Mouse (Mus musculus): Measurements from ENCODE around the gene Gucy2c. TPM values are rescaled to one million over a fixed set of nuclear protein-coding genes. Genes with fewer than 3 reads are reported as not detected.

Gene Gucy2c
- total RNA-seq, 1 experiment = 0.09 TPM

DNA sequence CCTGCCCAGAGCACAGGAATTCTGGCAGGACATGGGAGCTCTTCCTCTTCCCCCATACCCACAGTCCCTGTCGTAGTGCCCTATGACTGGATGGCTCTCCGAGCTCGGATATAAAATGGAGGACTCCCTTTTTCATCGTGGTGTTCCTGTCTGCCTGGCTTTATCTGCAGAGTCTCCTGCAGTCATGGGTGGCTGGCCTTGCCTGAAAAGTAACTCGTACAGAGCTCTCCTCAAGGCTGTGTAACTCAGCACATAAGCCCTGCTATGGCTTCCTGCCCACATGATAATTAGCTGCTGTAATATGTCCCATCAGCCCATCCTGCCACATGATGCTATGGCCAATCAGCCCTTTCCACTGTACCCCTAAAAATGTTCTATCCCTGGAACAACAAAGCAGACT is 96.1 kb downstream of the Gucy2c start:
- TF ChIP-seq MAFK (IDR thresholded peaks at IDR 0.05; ENCODE audit: insufficient read depth, low read depth, low read length) (no peak), CHD2 (IDR thresholded peaks at IDR 0.05; ENCODE audit: low read depth, low read length) (no peak), ZC3H11A (IDR thresholded peaks at IDR 0.05; ENCODE audit: borderline replicate concordance, low read depth, low read length) (no peak), ZNF384 (IDR thresholded peaks at IDR 0.05; ENCODE audit: low read depth, low read length) (no peak), HCFC1 (IDR thresholded peaks at IDR 0.05; ENCODE audit: borderline replicate concordance, insufficient read depth, low read length) (no peak)
- H3K4me1 ChIP-seq (ENCODE audit: control insufficient read depth in 2 of 2, insufficient read depth in 2 of 2, low read length in 2 of 2, poor library complexity in 1 of 2) = peaks cover 2 to 5% of the 10 kb centered on the region in 2 experiments; a peak in 2 of 4 replicates
- no peak overlapping the region for H3K27ac ChIP-seq (ENCODE audit: insufficient read depth, low read depth, low read length, poor library complexity, severe bottlenecking)
- H3K4me3 ChIP-seq (ENCODE audit: insufficient read depth in 1 of 2, low read depth in 1 of 2, low read length in 2 of 2, poor library complexity in 1 of 2, severe bottlenecking in 1 of 2) = no peak overlapping the region
- no peaks in the 10 kb centered on the region for H3K36me3 ChIP-seq (ENCODE audit: control insufficient read depth, insufficient read depth, low read length, poor library complexity, severe bottlenecking)
- no peak overlapping the region for H3K9ac ChIP-seq (ENCODE audit: insufficient read depth, low read depth, low read length, poor library complexity, severe bottlenecking)
- H3K9me3 ChIP-seq (ENCODE audit: control insufficient read depth, insufficient read depth, low read depth, low read length) = no peaks in the 10 kb centered on the region
- DNase-seq (ENCODE audit: low read depth, low spot score) = no peak
- in situ Hi-C loops (cut with MboI; ENCODE audit: low sequenced_read_pairs in 2 of 2, unreplicated experiment in 2 of 2) = no loop called here

DNA sequence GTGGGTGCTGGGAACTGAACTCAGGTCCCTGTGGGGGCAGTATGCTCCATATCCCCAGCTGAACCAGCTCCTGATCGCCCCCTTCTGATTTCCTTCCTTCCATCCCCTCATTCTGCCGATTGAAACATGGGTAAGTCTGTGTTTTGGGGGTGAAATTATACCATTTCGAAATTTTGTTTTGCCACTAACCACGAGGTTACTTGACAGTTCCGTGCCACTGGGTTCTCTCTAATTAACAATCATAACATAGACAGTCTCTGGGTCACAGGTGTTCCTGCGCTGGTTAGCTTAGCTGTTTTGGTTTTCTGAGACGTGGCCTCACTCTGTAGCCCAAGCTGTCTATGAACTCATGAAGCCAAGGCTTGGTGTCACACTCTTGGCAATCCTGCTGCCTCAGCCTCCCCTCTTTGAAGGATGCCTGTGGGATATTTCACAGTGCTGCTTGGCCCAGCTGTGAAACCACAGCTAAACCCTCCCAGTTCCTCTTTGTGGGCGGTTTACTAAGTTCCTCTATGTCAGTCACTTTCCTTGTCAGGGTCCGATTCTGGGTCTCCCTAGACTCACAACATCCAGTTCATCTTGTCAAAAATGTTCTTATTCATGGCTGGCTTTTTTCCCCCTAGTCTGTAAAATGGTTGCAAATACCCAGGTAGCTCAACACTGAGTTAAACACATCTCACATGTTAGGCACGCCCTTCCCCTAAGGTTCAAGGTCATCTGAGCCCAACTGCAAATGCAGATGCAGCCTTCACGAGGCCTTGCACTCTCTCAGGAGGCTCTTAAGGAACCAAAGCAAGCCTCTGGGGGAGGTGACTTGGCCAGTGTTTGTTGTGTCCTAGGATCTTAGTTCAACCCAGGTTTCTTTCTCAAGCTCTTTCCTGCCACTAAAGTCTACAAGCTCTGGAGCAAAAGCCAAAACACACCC is 97.9 kb downstream of the Gucy2c start:
- no peak for TF ChIP-seq CHD2 (IDR thresholded peaks at IDR 0.05; ENCODE audit: low read depth, low read length)
- no peak for TF ChIP-seq ZC3H11A (IDR thresholded peaks at IDR 0.05; ENCODE audit: borderline replicate concordance, low read depth, low read length)
- no peak for TF ChIP-seq HCFC1 (IDR thresholded peaks at IDR 0.05; ENCODE audit: borderline replicate concordance, insufficient read depth, low read length)
- no peak for TF ChIP-seq ZNF384 (IDR thresholded peaks at IDR 0.05; ENCODE audit: low read depth, low read length)
- TF ChIP-seq MAFK (IDR thresholded peaks at IDR 0.05; ENCODE audit: insufficient read depth, low read depth, low read length) = no peak
- DNase-seq (ENCODE audit: low read depth, low spot score) = no peak
- no peaks in the 10 kb centered on the region for H3K9me3 ChIP-seq (ENCODE audit: control insufficient read depth, insufficient read depth, low read depth, low read length)
- H3K4me1 ChIP-seq (ENCODE audit: control insufficient read depth in 2 of 2, insufficient read depth in 2 of 2, low read length in 2 of 2, poor library complexity in 1 of 2) = peaks cover 0 to 2% of the 10 kb centered on the region in 2 experiments; a peak in 1 of 4 replicates
- H3K4me3 ChIP-seq (ENCODE audit: insufficient read depth in 1 of 2, low read depth in 1 of 2, low read length in 2 of 2, poor library complexity in 1 of 2, severe bottlenecking in 1 of 2) = no peak overlapping the region
- H3K27ac ChIP-seq (ENCODE audit: insufficient read depth, low read depth, low read length, poor library complexity, severe bottlenecking) = no peak overlapping the region
- in situ Hi-C loops (cut with MboI; ENCODE audit: low sequenced_read_pairs in 2 of 2, unreplicated experiment in 2 of 2) = no loop called here
- no peaks in the 10 kb centered on the region for H3K36me3 ChIP-seq (ENCODE audit: control insufficient read depth, insufficient read depth, low read length, poor library complexity, severe bottlenecking)
- H3K9ac ChIP-seq (ENCODE audit: insufficient read depth, low read depth, low read length, poor library complexity, severe bottlenecking) = no peak overlapping the region

DNA sequence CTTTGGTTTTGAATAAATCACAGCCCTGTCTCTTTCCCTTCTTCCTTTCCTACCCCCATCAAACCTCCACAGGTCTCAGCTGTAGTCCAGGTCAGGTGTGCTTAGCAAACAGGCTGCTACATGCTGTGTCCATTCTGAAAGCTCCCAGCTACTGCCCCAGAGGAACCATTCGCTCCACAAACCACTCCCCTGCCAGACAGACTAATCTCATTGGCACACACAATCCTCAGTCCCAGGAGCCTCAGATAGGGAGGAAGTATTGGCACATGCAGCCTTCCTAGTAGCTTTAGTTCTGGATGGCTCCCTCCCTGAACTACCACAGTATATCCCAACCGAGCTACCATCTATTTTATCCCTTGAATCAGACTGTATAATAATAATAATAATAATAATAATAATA is 102.2 kb downstream of the Gucy2c start:
- DNase-seq (ENCODE audit: low read depth, low spot score) = no peak
- Histone ChIP-seq H3K27ac (ENCODE audit: insufficient read depth, low read depth, low read length, poor library complexity, severe bottlenecking) (no peak overlapping the region), H3K9ac (ENCODE audit: insufficient read depth, low read depth, low read length, poor library complexity, severe bottlenecking) (no peak overlapping the region), H3K4me1 (ENCODE audit: control insufficient read depth in 2 of 2, insufficient read depth in 2 of 2, low read length in 2 of 2, poor library complexity in 1 of 2) (peaks cover 0 to 2% of the 10 kb centered on the region in 2 experiments; a peak in 1 of 4 replicates), H3K36me3 (ENCODE audit: control insufficient read depth, insufficient read depth, low read length, poor library complexity, severe bottlenecking) (no peaks in the 10 kb centered on the region), H3K4me3 (ENCODE audit: insufficient read depth in 1 of 2, low read depth in 1 of 2, low read length in 2 of 2, poor library complexity in 1 of 2, severe bottlenecking in 1 of 2) (no peak overlapping the region), H3K9me3 (ENCODE audit: control insufficient read depth, insufficient read depth, low read depth, low read length) (no peaks in the 10 kb centered on the region)
- TF ChIP-seq CHD2 (IDR thresholded peaks at IDR 0.05; ENCODE audit: low read depth, low read length) (no peak), ZC3H11A (IDR thresholded peaks at IDR 0.05; ENCODE audit: borderline replicate concordance, low read depth, low read length) (no peak), ZNF384 (IDR thresholded peaks at IDR 0.05; ENCODE audit: low read depth, low read length) (no peak), MAFK (IDR thresholded peaks at IDR 0.05; ENCODE audit: insufficient read depth, low read depth, low read length) (no peak), HCFC1 (IDR thresholded peaks at IDR 0.05; ENCODE audit: borderline replicate concordance, insufficient read depth, low read length) (no peak)
- in situ Hi-C loops (cut with MboI; ENCODE audit: low sequenced_read_pairs in 2 of 2, unreplicated experiment in 2 of 2) = no loop called here

DNA sequence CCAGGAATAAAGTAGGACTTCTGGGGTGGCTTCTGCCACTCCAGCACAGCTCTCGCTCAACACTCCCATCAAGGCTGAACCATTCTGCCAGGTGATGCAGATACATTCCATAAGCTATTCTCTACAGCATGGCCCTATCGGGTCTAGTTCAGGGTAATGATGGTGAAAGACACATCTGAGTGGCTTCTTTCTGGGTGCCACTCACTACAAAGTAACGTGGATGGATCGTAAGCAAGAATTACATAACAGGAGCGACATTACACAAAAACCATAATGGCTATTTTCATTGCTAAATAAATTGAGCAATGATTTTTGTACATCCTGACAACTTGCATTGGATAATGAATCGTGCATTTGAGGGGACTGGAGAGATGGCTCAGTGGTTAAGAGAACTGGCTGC is 106.6 kb downstream of the Gucy2c start:
- DNase-seq (ENCODE audit: low read depth, low spot score) = no peak
- in situ Hi-C loops (cut with MboI; ENCODE audit: low sequenced_read_pairs in 2 of 2, unreplicated experiment in 2 of 2) = no loop called here
- no peaks in the 10 kb centered on the region for H3K9me3 ChIP-seq (ENCODE audit: control insufficient read depth, insufficient read depth, low read depth, low read length)
- H3K9ac ChIP-seq (ENCODE audit: insufficient read depth, low read depth, low read length, poor library complexity, severe bottlenecking) = no peak overlapping the region
- peaks cover 0 to 6% of the 10 kb centered on the region in 2 experiments; a peak in 1 of 4 replicates for H3K4me1 ChIP-seq (ENCODE audit: control insufficient read depth in 2 of 2, insufficient read depth in 2 of 2, low read length in 2 of 2, poor library complexity in 1 of 2)
- H3K27ac ChIP-seq (ENCODE audit: insufficient read depth, low read depth, low read length, poor library complexity, severe bottlenecking) = no peak overlapping the region
- no peak for TF ChIP-seq HCFC1 (IDR thresholded peaks at IDR 0.05; ENCODE audit: borderline replicate concordance, insufficient read depth, low read length)
- TF ChIP-seq ZNF384 (IDR thresholded peaks at IDR 0.05; ENCODE audit: low read depth, low read length) = no peak
- TF ChIP-seq CHD2 (IDR thresholded peaks at IDR 0.05; ENCODE audit: low read depth, low read length) = no peak
- TF ChIP-seq MAFK (IDR thresholded peaks at IDR 0.05; ENCODE audit: insufficient read depth, low read depth, low read length) = no peak
- no peak for TF ChIP-seq ZC3H11A (IDR thresholded peaks at IDR 0.05; ENCODE audit: borderline replicate concordance, low read depth, low read length)
- no peak overlapping the region for H3K4me3 ChIP-seq (ENCODE audit: insufficient read depth in 1 of 2, low read depth in 1 of 2, low read length in 2 of 2, poor library complexity in 1 of 2, severe bottlenecking in 1 of 2)
- H3K36me3 ChIP-seq (ENCODE audit: control insufficient read depth, insufficient read depth, low read length, poor library complexity, severe bottlenecking) = no peaks in the 10 kb centered on the region
